Mouse (Mus musculus) liver, embryonic 15.5 days (tissue): ENCODE measurements around the gene Ttc39b. TPM values are rescaled to one million over a fixed set of nuclear protein-coding genes. Genes with fewer than 3 reads are reported as not detected.

ENCODE experiments used
- ATAC-seq: fragments of 200-750 bp; cut with Nextera tagmentation; 2 replicates; pipeline ENCODE4 v1.8.0; 2017; ENCODE audit warnings: moderate number of reproducible peaks, mild to moderate bottlenecking, moderate library complexity; ENCODE audit not compliant: insufficient read depth
- H3K27ac ChIP-seq: fragments of 300-500 bp; sonication (generic); replicated peaks from 2 replicates; pipeline ENCODE4 v1.5.1; 2015; ENCODE audit warnings: mild to moderate bottlenecking, inconsistent platforms
- H3K27me3 ChIP-seq: fragments of 300-500 bp; sonication (generic); 2 replicates; pipeline ENCODE4 v1.6.1; 2015; ENCODE audit warnings: mild to moderate bottlenecking, inconsistent platforms
- H3K36me3 ChIP-seq: fragments of 300-500 bp; sonication (generic); replicated peaks from 2 replicates; pipeline ENCODE4 v1.6.1; 2015; ENCODE audit warnings: moderate library complexity, mild to moderate bottlenecking, inconsistent platforms
- H3K4me1 ChIP-seq: fragments of 300-500 bp; sonication (generic); replicated peaks from 2 replicates; pipeline ENCODE4 v1.6.1; 2015; ENCODE audit warnings: inconsistent platforms
- H3K4me2 ChIP-seq: fragments of 300-500 bp; sonication (generic); 2 replicates; pipeline ENCODE4 v1.6.1; 2015; ENCODE audit warnings: moderate library complexity, mild to moderate bottlenecking, inconsistent platforms
- H3K4me3 ChIP-seq: fragments of 300-500 bp; sonication (generic); replicated peaks from 2 replicates; pipeline ENCODE4 v1.5.1; 2015; ENCODE audit warnings: mild to moderate bottlenecking, inconsistent platforms
- H3K9ac ChIP-seq: fragments of 300-500 bp; sonication (generic); 2 replicates; pipeline ENCODE4 v1.6.1; 2015; ENCODE audit warnings: moderate library complexity, mild to moderate bottlenecking, inconsistent platforms
- H3K9me3 ChIP-seq: fragments of 300-500 bp; sonication (generic); replicated peaks from 2 replicates; pipeline ENCODE4 v1.6.1; 2016; ENCODE audit warnings: inconsistent platforms
- WGBS: fragments of 180-500 bp; shearing (Covaris S2); methylation state at CpG from one replicate; pipeline ENCODE4 v1.1.7; 2015; ENCODE audit warnings: mixed read lengths; ENCODE audit not compliant: insufficient replicate concordance; 5-methylcytosine and 5-hydroxymethylcytosine counted together
- polyA plus RNA-seq: library from polyadenylated mRNA; unstranded; fragments of >200 nt; fragmentation: Nextera tagmentation; extraction: Ambion mirVana; gene quantifications from 2 replicates; pipeline ENCODE4 v1.2.1, GENCODE M21; 2015

The Ttc39b gene
- polyA plus RNA-seq, 1 experiment from 2014 or later, result 1.8 TPM

DNA sequence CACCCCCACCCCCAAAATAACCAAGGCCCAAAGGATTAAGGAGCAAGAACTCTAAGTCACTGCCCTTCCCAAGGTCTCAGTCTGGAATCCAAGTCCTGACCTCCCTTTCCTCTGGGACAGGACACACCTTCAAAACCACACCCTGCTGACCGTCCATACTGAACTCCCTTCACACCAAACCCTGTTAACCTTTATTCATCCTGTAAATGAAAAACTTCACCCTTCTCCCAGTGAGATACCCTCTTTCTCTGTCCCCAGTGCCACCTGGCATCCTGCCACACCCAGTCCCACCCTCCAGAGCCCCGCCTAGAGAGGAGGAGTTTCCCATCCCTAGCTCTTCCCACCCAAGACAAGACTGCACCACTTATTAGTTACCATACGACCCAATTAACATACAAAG, 7.3 kb downstream of the Ttc39b start:
- Histone ChIP-seq H3K27me3 (peaks cover 5% of the 10 kb centered on the region), H3K4me3 (no peak overlapping the region), H3K4me2 (no peak overlapping the region), H3K36me3 (no peaks in the 10 kb centered on the region), H3K4me1 (peaks cover 18% of the 10 kb centered on the region), H3K9ac (no peak overlapping the region), H3K9me3 (no peaks in the 10 kb centered on the region), H3K27ac (no peak overlapping the region)
- ATAC-seq, result no peak
- 48% methylated on average over 3 of the region's 3 CpGs for WGBS

DNA sequence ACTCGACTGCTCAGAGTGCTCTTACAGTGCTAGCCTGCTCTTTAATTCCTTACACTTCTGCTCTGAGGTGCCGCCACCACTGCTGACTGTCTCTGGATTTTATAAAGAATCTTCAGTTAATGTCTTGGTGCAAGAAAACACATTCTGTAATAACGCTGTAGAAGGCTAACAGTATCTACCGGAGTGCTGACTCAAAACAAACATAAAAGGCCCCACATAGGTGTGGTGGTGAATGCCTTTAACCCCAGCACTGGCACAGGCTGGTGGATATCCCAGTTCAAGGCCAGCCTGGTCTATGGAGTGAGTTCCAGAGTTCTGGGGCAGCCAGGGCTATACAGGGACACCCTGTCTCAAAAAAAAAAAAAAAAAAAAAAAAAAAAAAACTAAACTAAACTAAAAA, 8.1 kb downstream of the Ttc39b start:
- H3K4me2 ChIP-seq, result peak overlapping the region; percentile 66
- H3K27ac ChIP-seq, result peak overlapping the region; percentile 11; the same call in 1 of the 2 replicates
- no peaks in the 10 kb centered on the region for H3K27me3 ChIP-seq
- peaks cover 18% of the 10 kb centered on the region for H3K4me1 ChIP-seq
- H3K4me3 ChIP-seq, result peak overlapping the region; percentile 47
- no peak for ATAC-seq
- H3K9me3 ChIP-seq, result no peaks in the 10 kb centered on the region
- H3K36me3 ChIP-seq, result no peaks in the 10 kb centered on the region
- 57% methylated on average over 4 of the region's 4 CpGs for WGBS
- H3K9ac ChIP-seq, result no peak overlapping the region

DNA sequence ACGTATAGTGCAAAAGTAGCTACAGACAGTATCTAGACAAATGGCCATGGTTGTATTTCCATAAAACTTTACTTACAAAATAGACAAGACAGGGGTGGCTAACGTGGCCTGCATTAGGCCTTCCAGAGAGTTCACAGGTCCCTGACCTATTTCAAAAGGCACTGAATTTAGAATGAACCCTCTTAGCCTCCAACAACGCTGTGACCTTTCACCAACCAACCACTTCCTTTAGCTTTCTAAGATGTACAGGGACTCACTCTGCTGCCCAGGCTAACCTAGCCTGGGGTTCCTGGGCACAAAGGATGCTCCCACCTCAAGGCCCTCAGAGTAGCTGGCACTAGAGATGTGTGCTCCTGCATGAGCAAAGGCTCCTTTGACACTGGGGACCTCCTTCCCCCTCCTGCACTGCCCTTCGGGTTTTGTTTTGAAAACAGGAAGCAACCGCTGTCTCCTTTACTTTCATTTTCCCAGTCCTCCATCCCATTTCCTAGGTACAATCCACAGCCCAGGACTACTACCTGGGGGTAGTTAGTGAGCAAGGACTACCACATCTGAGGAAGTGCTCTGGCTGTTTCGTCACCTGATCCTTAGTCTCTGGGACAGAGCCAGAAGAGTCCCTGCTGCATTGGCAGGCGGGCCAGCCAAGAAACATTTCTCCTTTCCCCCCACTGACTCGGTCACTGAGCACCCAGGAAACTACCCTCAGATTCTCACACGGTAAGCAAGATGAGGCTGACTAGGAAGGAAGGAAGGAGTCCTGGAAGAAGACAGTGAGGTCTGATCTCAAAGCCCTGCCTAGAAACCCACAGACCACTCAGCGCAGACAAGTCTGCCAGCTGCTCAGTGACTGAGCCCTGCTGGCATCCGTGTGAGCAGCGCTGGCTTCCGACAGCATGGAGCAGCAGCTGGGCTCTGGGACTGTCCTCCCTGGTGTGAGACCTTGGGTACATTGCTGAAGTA, 8.9 kb downstream of the Ttc39b start:
- Histone ChIP-seq H3K9ac (peak overlapping the region; percentile 46; the same call in 1 of the 2 replicates), H3K36me3 (no peaks in the 10 kb centered on the region), H3K27ac (peak overlapping the region; percentile 11), H3K27me3 (no peaks in the 10 kb centered on the region), H3K4me2 (peak overlapping the region; percentile 66), H3K4me3 (peak overlapping the region; percentile 47), H3K9me3 (no peaks in the 10 kb centered on the region), H3K4me1 (peaks cover 18% of the 10 kb centered on the region)
- 14% methylated on average over 13 of the region's 13 CpGs for WGBS
- peak; percentile 37; the same call in 1 of the 2 replicates for ATAC-seq

DNA sequence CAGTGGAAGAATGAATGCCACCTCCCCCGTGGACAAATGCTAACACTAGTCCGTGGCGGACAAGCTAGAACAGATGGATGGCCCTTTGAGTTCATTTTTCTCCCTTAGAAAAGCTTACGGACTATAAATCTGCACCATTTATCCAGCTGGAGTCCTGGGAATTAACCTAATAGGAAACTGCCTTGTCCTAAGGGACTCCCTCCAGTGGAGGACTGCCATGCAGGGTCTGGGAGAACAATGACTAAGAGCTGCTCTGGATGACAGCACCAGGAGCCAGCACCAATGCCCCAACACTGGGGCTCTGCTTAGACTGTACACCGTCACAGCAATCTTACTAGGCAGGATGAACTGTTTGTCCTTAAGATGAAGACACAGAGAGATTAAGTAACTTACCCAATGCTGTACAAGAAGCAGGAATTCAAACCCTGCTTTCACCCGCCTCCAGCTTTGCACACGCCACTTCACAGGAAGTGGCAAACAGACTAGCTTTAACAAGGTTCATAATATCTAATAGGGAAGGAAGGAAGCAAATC, 9.7 kb downstream of the Ttc39b start:
- Histone ChIP-seq H3K27ac (no peak overlapping the region), H3K4me1 (peaks cover 18% of the 10 kb centered on the region), H3K36me3 (no peaks in the 10 kb centered on the region), H3K9me3 (no peaks in the 10 kb centered on the region), H3K27me3 (no peaks in the 10 kb centered on the region), H3K4me2 (no peak overlapping the region; the same call in 1 of the 2 replicates), H3K4me3 (no peak overlapping the region), H3K9ac (no peak overlapping the region)
- ATAC-seq, result no peak
- whole genome bisulfite sequencing, result 72% methylated on average over 7 of the region's 7 CpGs

DNA sequence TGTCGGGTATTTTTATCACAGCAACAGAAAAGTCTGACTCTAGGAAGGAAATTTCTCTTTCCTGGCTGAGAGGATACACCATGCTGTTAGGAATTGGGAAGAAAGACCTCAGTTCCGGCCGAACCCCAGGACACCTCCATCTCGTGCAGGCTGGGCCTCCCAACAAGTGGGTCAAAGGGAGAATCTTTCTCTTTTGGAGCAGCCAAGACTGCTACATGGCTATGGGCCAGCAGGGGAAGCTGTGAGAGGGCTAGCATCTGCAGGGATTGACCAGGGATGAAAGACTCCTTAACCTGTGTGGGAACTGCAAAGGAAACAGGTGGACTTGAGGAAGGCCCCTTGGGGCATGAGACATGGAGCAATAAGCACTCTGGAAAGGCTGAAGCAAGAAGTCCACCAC, 11.7 kb downstream of the Ttc39b start:
- Histone ChIP-seq H3K36me3 (no peaks in the 10 kb centered on the region), H3K9me3 (no peaks in the 10 kb centered on the region), H3K4me1 (peaks cover 18% of the 10 kb centered on the region), H3K4me3 (no peak overlapping the region), H3K27me3 (no peaks in the 10 kb centered on the region), H3K4me2 (no peak overlapping the region), H3K27ac (no peak overlapping the region), H3K9ac (no peak overlapping the region)
- ATAC-seq, result no peak
- WGBS, result 58% methylated on average over 4 of the region's 4 CpGs

DNA sequence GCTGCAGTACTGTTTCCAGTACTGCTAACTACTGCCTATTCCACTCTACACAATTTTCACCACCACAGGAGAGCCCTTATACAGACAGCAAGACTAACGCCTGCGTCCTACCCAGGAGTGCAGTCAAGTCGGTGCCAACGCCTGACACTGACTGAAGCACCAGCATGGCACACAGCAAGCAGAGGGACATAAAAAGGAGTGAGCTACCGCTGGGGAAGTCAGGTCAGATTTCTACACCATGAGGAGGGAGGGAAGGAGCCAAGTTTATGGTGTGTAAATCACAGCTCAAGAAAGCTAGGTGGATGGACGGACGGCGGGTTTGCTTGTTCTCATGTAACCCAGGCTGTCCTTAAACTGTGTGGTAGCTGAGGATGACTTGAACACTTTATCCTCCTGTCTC, 12.6 kb downstream of the Ttc39b start:
- Histone ChIP-seq H3K36me3 (no peaks in the 10 kb centered on the region), H3K27ac (no peak overlapping the region), H3K9me3 (no peaks in the 10 kb centered on the region), H3K4me1 (peaks cover 13% of the 10 kb centered on the region), H3K27me3 (no peaks in the 10 kb centered on the region), H3K4me3 (no peak overlapping the region), H3K9ac (no peak overlapping the region), H3K4me2 (no peak overlapping the region)
- 76% methylated on average over 8 of the region's 8 CpGs for WGBS
- ATAC-seq, result no peak

DNA sequence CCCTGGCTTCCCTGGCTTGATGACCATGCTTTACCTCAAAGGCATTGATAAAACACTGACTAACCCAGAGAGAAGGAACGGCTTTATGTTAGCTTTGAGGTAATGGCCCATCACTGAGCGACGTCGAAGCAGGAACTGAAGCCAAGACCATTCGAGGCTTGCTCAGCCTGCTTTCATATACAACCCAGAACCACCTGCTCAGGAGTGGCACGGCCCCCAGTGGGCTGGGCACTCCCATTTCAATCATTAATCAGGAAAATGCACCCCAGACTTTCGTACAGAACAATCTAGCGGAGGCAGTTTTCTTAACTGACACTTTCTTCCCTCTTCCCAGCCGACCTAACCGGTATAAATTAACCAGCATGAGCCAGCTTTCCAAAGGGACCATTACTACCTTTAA, 13.1 kb downstream of the Ttc39b start:
- WGBS, result 65% methylated on average over 10 of the region's 10 CpGs
- Histone ChIP-seq H3K9me3 (no peaks in the 10 kb centered on the region), H3K9ac (no peak overlapping the region), H3K36me3 (no peaks in the 10 kb centered on the region), H3K27me3 (no peaks in the 10 kb centered on the region), H3K4me1 (peaks cover 13% of the 10 kb centered on the region), H3K4me2 (no peak overlapping the region), H3K27ac (no peak overlapping the region), H3K4me3 (no peak overlapping the region)
- no peak for ATAC-seq

DNA sequence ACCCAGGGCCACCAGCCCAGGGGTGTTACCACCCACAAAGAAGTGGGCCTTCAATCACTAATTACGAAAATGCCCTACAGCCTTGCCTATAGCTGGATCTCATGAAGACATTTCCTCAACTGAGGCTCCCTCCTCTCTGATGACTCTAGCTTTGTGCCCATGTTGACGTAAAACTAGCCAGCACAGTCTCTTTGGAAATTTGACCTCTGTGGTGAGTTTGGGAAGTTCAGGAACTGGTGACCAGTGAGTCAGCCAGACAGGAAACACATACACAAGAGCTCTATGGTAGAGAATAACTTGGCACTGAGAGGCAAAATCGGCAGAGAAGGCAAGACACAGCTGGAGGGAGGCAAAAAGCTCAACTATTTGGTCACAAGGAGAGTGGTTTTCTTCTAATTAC, 15.1 kb downstream of the Ttc39b start:
- H3K36me3 ChIP-seq, result no peaks in the 10 kb centered on the region
- H3K9ac ChIP-seq, result no peak overlapping the region
- WGBS, result 50% methylated on average over 3 of the region's 3 CpGs
- ATAC-seq, result no peak
- H3K27me3 ChIP-seq, result no peaks in the 10 kb centered on the region
- no peak overlapping the region for H3K4me2 ChIP-seq
- no peak overlapping the region for H3K4me3 ChIP-seq
- no peaks in the 10 kb centered on the region for H3K9me3 ChIP-seq
- no peak overlapping the region for H3K27ac ChIP-seq
- no peaks in the 10 kb centered on the region for H3K4me1 ChIP-seq

DNA sequence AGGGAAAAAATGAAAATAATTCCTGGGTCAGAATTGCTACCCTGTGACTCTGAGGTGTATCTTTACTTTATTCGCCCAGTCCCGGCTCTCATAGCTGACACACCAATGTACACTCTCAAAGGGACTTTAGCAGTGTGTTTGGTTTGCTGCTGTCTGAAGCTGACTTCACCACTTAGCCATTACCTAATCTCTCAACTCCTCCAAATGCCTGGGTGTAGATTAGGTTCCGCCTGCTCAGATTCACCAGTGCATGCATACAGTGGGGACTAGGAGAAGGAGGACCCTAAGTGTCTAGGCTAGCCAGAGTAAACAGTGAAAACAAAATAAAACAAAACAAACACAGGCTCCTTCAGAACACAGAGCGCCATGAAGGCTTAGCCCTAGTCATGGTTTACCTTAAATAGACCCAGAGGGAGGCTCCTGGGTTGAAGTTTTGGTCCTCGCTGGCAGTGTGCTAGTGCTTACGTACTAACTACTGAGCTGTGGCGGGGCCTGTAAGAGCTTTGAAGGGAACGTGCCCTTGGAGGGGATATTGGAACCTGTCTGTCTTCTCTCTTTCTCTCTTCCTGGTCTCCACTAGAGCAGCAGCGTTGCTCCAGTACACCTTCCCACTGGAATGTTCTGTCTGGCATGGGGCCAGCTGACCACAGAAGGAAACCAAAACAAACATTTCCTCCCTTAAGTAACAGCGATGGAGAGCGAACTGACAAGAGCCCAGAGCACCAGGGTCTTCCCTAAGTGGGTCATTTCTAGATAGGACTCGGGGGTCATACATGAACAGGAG, 16.2 kb downstream of the Ttc39b start:
- Histone ChIP-seq H3K36me3 (no peaks in the 10 kb centered on the region), H3K9ac (no peak overlapping the region), H3K9me3 (no peaks in the 10 kb centered on the region), H3K4me2 (no peak overlapping the region), H3K27ac (no peak overlapping the region), H3K4me1 (0 out of 2 replicates have a peak, but pooled peaks cover 4% of the 10 kb centered on the region), H3K27me3 (no peaks in the 10 kb centered on the region), H3K4me3 (no peak overlapping the region)
- WGBS, result 61% methylated on average over 12 of the region's 12 CpGs
- ATAC-seq, result no peak

DNA sequence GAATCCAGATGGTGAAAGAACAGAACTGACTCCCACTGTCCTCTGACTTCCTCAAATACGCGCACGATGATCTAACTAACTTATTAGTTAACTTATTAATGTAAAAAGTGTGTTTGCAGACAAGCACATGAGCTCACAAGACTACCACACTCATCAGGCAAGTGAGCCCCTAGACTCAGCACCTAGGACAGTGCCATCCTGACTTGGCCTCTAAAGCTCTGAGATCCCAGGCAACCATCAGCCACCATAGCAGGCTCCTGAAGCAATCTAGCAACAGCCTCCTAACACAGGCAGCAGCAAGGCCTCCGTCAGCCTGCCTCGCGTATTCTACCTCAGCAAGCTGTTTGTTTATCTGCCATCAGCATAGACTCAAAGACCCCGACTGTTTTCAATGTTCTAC, 17.2 kb downstream of the Ttc39b start:
- no peak for ATAC-seq
- 69% methylated on average over 7 of the region's 7 CpGs for WGBS
- H3K9ac ChIP-seq, result no peak overlapping the region
- no peaks in the 10 kb centered on the region for H3K9me3 ChIP-seq
- no peaks in the 10 kb centered on the region for H3K27me3 ChIP-seq
- H3K4me1 ChIP-seq, result 0 out of 2 replicates have a peak, but pooled peaks cover 4% of the 10 kb centered on the region
- H3K27ac ChIP-seq, result no peak overlapping the region
- no peak overlapping the region for H3K4me2 ChIP-seq
- no peaks in the 10 kb centered on the region for H3K36me3 ChIP-seq
- H3K4me3 ChIP-seq, result no peak overlapping the region

DNA sequence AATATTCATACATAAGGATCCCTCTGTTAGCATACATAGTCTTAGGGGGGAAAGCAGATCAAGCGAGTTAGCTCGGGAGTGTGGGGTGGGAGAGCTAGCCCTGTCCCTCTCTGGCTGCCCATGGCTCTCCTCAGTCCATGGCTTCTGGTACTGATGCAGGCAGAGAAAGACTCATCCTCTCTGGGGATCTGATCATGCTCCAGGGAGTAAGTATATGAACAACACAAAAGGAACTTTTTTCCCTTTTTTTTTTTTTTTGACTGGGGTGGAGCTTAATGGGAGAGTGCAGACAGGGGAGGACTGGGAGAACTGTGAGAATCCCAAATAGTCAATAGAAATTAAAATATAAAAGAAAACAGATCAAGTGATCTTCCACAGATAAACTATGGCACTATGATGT, 19.0 kb downstream of the Ttc39b start:
- Histone ChIP-seq H3K9me3 (no peaks in the 10 kb centered on the region), H3K9ac (no peak overlapping the region), H3K36me3 (no peaks in the 10 kb centered on the region), H3K27ac (no peak overlapping the region), H3K4me1 (0 out of 2 replicates have a peak, but pooled peaks cover 4% of the 10 kb centered on the region), H3K27me3 (no peaks in the 10 kb centered on the region), H3K4me2 (no peak overlapping the region), H3K4me3 (no peak overlapping the region)
- 60% methylated on average over 2 of the region's 2 CpGs for WGBS
- ATAC-seq, result no peak
